Mouse (Mus musculus): Measurements from ENCODE around the gene Pcyt1b. TPM values are rescaled to one million over a fixed set of nuclear protein-coding genes. Genes with fewer than 3 reads are reported as not detected.

Pcyt1b gene
- total RNA-seq (2021), result 10 to 100 TPM; 64.8 to 67.3 TPM

DNA sequence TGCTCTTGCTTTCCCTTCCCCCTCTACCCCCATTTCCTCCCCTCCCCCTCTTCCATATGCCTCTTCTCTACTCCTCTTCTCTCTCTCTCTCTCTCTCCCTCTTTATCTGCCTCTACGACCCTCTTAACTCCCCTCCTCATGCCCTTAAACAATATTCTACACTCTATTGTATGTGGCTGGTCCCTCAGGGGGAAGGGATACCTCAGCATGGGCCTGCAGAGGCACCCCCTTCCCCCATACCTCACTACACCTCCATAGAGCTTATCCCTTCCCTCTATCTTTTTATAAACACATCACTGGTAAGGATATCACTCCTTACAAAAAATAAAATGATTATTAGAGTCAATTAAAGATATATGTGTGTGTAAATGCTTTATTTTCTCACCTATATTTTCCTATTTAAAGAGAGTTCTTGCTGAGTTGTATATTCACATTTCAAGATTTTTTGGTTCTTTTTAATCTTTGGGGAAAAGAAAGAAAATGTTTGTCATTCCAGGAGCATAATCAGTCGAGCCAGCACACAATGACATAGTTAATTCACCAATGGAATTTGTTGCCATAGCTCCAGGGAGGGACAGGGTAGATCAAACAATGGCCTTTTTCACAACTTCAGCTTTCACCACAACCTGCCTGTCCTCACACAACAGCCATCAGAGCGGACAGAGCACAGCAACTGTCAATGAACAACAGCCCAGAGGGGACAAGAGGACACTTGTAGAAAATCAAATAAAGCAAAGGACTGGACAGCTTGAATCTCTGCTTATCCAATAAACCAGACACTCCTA, at the start of gene Pcyt1b:
Pcyt1b (plus strand) TSS at position 646 of the 785 bp plus-strand sequence.
- intact Hi-C loops (cut with DNase I), result no loop called here
- DNase-seq, result no peak

- intact Hi-C loops (cut with DNase I), result no loop called here
- DNase-seq, result peak; percentile 7
Measured at GRCm38 (mm10) chrX:93630256-93630655, 24.4 kb upstream of the Pcyt1b start.

DNA sequence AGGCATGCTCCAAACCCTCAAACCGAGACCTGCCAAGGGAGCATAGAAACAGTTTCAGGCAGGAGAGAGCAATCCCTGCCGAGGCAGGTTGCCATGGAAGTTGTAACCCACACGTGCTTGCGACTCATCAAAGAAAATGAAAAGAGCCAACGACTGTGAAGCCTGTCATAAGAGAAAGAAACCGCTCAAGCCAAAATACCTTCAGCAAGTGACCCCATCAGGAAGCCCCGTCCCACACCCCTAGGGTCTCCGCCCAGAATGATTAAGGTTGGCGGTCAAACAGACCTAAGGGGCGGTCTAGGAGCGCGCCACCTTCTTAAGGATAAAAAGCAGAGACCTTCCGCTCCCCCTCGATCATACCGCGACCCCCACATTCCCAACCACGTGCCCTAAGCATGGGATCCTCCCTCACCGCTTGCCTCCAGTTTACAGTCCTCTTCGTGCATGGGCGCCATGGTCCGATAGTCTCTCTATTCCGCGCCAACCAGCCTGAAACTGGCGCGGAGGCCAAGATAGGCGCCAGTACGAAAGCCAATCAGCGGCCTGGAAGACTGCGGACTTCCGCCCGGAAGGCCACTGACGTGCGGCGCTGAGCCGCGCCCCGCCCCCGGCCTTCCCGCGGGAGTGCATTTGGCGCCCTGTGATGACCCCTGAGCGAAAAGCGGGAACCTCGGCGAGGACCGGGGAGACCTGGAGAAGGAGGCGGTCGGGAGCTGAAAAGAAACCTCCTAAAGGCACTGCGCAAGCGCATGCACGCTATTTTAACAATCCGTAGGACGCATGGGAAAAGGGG, 22.8 kb upstream of the Pcyt1b start, which contains the start of gene Pola1:
Pola1 (minus strand) TSS at position 499 of the 793 bp plus-strand sequence.
- intact Hi-C loops (cut with DNase I), result no loop called here
- DNase-seq, result peak; percentile 88

GRCm38 (mm10) chrX:93634861-93635375, 19.7 kb upstream of the Pcyt1b start:
- no peak for DNase-seq
- intact Hi-C loops (cut with DNase I), result no loop called here

GRCm38 (mm10) chrX:93643600-93643999, 11.1 kb upstream of the Pcyt1b start:
- DNase-seq, result no peak
- intact Hi-C loops (cut with DNase I), result no loop called here

DNA sequence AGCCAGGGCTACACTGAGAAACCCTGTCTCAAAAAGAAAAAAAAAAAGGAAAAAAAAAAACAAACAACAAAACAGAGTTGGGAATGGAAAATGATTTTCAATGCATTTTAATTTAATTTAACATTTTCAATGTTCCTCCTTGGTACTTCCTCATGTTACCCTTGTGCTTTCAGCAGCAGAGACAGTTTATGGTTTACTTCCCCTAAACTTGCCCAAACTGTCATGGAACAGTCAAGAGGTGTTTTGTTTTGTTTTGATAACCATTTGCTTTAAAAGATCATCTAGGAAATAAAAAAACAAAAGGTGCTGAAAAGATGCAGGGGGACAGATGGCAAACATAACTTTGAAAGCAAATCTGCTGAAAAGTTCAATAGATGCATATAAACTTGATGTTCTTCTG, 10.6 kb upstream of the Pcyt1b start:
- intact Hi-C loops (cut with DNase I), result no loop called here
- no peak for DNase-seq

DNA sequence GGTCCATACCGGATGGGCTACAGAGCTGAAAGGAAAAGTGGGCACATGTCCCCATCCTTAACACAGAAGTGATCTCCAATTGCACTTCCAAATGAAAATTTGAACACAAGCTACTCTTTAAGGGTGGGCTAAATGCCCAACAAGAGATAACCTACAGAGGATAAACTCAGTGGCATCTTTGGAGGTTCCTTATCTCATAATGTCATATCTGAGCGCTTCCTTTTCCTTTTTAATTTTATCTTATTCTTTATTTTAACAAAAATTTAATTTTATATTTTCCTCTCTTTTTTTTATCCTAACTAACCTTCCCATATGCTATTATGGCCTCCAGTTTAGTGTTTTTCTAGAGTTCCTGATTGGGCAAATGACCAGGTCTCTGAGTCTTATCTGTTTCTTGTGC, 3.9 kb upstream of the Pcyt1b start:
- no peak for DNase-seq
- intact Hi-C loops (cut with DNase I), result no loop called here

GRCm38 (mm10) chrX:93655153-93655552, 490 bp downstream of the Pcyt1b start:
- DNase-seq, result no peak
- intact Hi-C loops (cut with DNase I), result no loop called here

DNA sequence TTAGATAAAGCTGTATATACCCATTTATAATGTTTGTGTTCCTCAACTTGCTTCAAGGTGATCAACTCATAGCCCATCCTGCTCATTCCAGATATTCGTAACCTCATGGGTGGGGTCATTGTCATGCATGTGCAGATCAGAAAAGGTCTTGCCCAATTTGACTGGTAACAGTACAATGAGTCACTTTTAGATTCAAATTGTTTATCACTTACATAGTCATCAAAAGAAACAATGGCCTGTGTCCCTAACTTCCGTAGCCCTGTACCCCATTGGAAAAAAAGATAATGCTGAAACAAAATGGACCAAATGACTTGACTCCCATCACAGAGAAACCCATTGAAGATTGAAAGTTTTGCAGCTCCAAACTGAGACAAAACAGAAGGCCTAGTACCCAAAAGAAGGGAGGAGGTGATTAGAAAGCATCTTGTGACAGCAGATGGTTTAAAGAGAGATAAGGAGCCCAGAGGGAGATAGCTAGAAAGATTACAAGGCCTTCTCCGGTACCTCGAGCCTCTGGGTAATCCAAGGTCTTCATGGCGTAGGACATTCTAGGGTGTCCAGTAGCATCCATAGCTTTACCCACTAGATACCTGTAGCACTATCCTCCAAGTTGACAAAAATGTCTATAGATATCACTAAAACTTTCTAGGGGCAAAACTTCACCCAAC, 9.4 kb downstream of the Pcyt1b start:
- no peak for DNase-seq
- intact Hi-C loops (cut with DNase I), result no loop called here

GRCm38 (mm10) chrX:93664787-93665186, 10.1 kb downstream of the Pcyt1b start:
- no peak for DNase-seq
- intact Hi-C loops (cut with DNase I), result no loop called here

DNA sequence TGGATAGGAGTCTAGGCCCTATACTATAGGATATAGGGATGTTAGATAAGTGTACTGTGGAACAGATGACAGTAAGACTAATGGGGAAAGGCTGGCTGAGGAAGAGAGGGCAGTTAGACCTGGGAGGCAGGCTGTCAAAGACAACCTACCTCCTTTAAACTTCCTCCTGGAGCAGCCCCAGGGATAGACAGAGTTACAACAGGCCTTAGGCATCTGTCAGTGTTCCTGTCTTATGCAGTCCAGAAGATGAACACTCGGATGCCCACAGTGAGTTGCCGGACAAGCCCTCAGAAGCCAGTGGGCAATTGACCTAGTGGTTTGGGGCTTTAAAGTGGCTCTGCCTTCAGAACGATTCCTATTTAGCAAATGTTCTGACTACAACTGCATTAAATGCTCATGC, 19.8 kb downstream of the Pcyt1b start:
- no peak for DNase-seq
- intact Hi-C loops (cut with DNase I), result no loop called here

- peak; percentile 58 for DNase-seq
- intact Hi-C loops (cut with DNase I), result no loop called here
Measured at GRCm38 (mm10) chrX:93674836-93675795, 20.5 kb downstream of the Pcyt1b start.

DNA sequence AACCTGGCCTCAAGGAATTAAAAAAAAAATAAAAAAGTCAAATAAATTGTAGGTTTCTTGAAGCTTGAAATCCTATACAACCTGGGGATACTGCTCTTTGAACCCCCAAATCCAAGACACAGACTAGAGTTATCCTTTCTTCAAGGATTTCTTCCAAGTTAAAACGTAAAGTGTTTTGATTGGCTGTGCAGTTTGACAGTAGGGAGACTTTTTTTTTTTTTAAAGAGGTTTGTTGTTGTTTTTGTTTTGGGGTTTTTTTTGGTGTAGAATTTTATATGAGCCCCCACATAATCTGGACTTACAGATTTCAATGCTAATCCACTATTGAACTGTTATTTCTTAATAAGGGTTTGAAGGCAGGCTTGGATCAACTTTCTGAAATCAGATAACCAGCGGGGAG, 21.6 kb downstream of the Pcyt1b start:
- intact Hi-C loops (cut with DNase I), result no loop called here
- DNase-seq, result no peak

DNA sequence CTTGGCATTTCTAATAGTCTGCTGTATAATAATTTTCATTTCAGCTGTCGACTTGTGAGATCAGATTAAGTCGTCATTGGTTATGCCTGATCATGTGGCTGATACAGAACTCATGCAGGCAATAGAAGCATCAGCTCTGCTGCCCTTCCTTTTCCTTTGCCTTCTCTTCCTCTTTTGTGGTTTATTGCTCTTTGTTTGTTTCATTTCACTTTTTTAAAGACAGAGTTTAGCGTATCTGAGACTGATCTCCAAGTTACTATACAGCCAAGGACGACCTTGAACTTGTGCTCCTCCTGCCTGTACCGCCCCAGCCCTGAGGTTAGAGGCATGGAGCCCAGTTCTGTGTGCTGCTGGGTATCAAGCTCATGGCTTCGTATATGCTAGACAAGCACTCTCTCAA, 34.6 kb downstream of the Pcyt1b start:
- intact Hi-C loops (cut with DNase I), result no loop called here
- no peak for DNase-seq

DNA sequence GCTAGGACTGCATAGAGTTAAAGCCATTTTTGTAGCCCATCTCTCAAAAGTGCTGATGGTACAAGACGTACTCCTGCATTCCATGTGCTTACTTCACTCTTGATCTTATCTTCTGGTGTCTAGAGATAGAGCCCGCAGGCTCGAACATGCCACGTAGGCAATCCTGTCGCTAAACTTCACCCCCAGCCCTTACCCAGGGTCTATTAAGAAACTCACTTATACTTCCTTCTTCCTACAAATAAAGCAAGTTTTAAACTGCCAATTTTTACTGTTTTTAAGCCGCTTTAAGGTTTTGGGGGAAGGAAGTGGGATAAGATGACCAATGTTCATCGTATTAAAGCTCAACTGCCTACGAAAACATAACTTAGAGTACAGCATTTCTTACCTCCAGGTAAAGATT, 36.0 kb downstream of the Pcyt1b start:
- intact Hi-C loops (cut with DNase I), result no loop called here
- DNase-seq, result no peak

DNA sequence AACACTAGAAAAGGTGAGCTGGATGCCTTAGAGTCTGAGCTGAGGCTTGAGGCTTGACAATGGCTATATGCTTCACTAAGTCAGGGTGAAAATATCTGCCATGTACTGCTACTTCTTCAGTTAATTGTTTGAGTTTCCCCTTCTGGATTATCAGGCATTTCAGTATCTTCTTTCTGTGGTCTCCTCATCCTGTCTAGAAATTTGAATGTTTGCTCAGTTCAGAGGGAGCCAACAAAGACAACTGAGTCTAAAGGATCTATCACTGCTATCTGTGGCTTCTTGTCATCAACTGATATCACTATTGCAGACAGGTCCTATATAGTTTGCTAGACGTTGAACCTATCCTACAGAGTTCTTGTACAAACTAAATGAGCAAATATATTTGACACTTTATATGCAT, 42.9 kb downstream of the Pcyt1b start:
- intact Hi-C loops (cut with DNase I), result no loop called here
- DNase-seq, result no peak

DNA sequence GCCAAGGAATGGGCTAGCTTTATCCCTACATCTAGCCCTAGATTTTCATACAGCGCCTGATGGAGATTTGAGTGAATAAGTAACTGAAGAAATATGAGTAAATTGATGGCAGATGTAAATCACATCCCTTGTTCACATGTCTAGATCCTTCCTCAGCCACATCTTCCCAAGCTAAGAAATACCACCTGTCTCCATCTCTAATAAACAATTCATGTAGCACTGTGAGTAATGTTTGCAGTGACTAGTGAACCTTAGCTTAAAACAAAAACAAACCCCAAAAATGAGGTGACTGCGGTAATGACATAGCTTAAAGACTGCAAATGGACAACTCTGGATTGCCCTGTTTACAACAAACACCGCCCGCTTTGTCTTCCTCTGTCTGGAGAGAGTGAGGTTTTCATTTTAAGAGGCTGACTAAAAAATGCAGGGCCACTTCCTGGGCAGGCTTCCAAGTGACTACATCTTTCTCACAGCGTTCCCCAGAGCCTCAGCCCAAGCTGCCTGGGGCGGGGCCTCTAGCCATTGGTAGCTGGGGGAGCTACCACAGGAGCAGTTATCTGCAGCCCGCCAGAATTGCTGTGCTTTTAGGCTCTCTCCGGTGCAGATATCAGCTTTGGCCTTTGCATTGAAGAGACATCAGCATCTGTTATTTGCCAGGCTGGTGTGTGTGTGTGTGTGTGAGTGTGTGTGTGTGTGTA, 46.0 kb downstream of the Pcyt1b start:
- intact Hi-C loops (cut with DNase I), result no loop called here
- DNase-seq, result peak; percentile 65

GRCm38 (mm10) chrX:93712566-93712965, 57.9 kb downstream of the Pcyt1b start:
- no peak for DNase-seq
- intact Hi-C loops (cut with DNase I), result no loop called here

GRCm38 (mm10) chrX:93729529-93729928, 74.9 kb downstream of the Pcyt1b start:
- intact Hi-C loops (cut with DNase I), result no loop called here
- no peak for DNase-seq

DNA sequence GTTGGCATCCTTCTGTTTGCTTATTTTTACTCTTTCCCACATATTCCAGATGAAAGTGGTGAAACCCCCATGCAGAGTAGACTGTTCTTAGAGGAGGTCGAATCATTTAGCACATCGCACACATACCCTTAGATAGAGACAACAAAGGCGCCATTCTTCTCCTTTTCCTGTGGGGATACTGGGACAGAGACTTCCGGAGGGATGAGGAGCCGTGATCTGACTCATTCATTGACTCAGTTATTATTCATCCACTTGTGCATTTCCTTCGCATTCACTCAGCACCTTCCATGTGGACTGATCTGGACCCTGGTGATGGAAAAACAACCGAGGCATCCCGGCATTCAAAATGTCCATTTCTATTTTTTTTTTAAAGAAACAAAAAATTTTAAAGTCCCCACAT, 76.2 kb downstream of the Pcyt1b start:
- DNase-seq, result no peak
- intact Hi-C loops (cut with DNase I), result no loop called here

Data from left cerebral cortex, postnatal 4 days (tissue).